Mouse (Mus musculus): ENCODE results near the gene Hspb7.

- TF ChIP-seq CTCF (IDR thresholded peaks at IDR 0.05; ENCODE audit: insufficient read depth, low read depth, low read length): no peak
- TF ChIP-seq POLR2A (IDR thresholded peaks at IDR 0.05; ENCODE audit: insufficient read depth, low read depth, low read length): no peak
Measured at GRCm38 (mm10) chr4:141474431-141474830, 53.9 kb downstream of the Hspb7 start.

Data from olfactory bulb, adult 2 months (tissue).